Mouse (Mus musculus) lung, postnatal 0 days (tissue): Measurements from ENCODE around the gene D130043K22Rik.

Experiments used
- CTCF ChIP-seq: IDR thresholded peaks from 2 replicates; pipeline ENCODE4 v1.5.1; 2016; ENCODE audit warnings: antibody characterized with exemption, mild to moderate bottlenecking
- EP300 ChIP-seq: IDR thresholded peaks from 2 replicates; pipeline ENCODE4 v1.6.1; 2016; ENCODE audit warnings: antibody characterized with exemption, mild to moderate bottlenecking, control low read depth

DNA sequence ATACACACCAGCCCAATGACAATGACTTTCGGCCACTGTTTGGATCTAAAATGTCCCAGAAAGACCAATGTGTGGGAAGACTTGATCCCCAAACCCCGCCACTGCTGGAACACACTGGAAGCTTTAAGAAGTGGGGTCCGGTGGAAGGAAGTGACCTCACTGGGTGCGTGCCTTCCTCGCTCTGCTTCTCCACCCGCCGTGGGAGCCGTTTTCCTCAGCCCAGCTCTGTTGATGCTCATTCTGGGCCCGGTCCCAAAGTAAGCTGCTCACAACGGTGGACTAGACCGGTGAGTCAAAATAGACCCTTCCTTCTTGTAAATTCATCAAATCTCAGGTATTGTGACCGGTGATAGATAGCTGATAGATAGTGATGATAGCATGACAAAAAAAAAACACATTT, 60.5 kb downstream of the D130043K22Rik start:
- TF ChIP-seq CTCF (no peak), EP300 (no peak)
